Mouse (Mus musculus) left cerebral cortex, postnatal 10 days (tissue): ENCODE measurements around the gene Tcta. TPM values are rescaled to one million over a fixed set of nuclear protein-coding genes. Genes with fewer than 3 reads are reported as not detected.
"Not testable (repeated sequence)": the region's sequence is repeated elsewhere in the genome, so short reads cannot be mapped to it uniquely, and the experiment has no call there.

Experiments
- DNase-seq, 2 experiments: peaks; one replicate each; pipeline ENCODE4 v3.0.0; 2021 to 2022; ENCODE audit warnings: low spot score in 2 of 2, mixed read lengths in 1 of 2; ENCODE audit errors: extremely low spot score in 1 of 2
- intact Hi-C: fragments of 180-260 bp; cut with DNase I; formaldehyde crosslinking; loops from one replicate; pipeline ENCODE4 v1.15.1; 2025
- total RNA-seq, 2 experiments: library from RNA; stranded (reverse); gene quantifications; 2 replicates each; pipeline ENCODE4 v1.2.3; 2021

Tcta gene
- total RNA-seq, 2 experiments from 2014 or later: 58.0 to 59.3 TPM

DNA sequence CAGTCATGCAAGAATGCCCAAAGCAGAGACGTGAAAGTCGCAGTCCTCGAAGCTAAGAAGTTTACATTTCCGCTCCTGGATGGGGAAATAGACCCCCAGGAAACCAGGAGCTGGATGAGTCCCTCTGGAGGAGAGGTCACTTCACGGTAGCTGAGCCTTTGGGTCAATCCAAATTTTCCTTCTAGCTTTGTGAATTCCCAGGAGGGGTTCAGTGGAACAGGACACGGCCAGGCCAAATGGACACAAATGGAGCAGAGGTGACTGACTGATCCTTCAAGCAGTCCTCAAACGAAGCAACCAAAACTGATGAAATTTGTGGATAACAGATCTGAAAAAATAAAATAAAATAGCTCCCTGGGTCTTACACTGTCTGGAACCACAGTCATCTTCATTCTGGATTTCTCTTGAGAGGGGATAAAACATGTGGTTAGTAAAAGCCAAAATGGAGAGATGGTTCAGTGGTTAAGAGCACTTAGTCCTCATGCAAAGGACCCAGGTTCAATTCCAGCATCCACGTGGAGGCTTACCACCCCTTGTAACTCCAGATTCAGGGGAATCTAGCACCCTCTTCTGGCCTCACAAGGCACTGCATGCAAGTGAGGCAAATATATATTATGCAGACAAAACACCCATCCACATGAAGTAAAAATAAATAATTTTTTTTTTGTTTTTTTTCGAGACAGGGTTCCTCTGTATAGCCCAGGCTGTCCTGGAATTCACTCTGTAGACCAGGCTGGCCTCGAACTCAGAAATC lies 27.1 kb downstream of the Tcta start:
- DNase-seq: peak in 1 of 2 experiments; percentile 37
- intact Hi-C loops: no loop called here

DNA sequence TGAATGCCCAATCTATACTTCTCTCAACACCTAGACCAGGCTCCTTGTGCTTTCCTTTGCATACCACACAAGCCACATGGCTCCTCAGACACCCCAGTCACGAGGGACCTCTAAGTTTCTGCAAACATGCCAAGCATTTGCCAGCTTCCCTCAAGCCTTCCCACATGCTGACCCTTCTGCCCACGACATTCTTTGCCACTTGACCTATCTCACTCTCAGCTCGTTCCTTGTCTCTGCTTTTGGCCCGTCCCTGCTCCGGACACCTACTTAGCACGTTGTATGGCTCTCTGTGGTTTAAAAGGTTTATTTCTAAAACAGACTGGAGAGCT lies 30.7 kb downstream of the Tcta start:
- intact Hi-C loops: no loop called here
- DNase-seq: no peak

DNA sequence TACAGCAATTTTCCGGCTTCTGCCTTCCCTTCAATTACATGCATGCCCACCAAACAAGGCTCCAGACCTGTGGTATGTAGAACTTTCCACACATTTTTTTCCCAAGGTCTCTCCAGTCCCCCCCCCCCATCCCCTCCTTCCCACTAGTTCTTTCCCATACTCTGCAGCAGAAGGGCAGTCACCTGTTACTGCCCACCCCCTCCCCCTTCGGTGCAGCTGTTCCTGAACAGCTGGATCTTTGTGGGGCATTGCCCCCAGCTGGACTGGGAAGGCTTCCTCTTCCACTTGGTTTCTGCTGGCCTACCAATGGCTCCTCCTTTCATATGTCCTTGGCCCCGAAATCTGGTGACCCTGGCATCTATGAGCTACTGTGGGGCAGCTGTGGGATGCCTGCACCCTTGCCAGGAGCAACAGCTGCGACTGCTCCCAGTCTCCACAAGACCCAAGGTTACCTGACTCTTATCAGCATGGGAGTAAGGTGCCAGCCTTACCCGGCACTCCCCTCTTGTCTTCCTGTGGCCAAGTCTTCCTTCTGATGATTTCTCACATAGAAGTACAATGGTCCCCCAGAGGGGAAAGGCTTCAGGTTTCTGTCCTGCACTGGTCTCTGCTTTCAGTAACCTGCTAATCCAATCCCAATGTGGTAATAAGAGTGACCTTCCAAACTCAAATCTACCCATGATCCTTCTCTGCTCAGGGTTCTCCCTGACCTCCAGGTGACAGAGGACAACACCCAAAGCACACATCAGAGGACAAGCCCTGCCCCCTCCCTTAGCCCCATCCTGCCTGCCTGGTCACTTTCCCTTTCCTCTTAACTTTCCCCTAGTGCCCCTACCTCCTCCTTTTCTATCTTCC lies 31.3 kb downstream of the Tcta start:
- no peak for DNase-seq
- intact Hi-C loops: no loop called here

DNA sequence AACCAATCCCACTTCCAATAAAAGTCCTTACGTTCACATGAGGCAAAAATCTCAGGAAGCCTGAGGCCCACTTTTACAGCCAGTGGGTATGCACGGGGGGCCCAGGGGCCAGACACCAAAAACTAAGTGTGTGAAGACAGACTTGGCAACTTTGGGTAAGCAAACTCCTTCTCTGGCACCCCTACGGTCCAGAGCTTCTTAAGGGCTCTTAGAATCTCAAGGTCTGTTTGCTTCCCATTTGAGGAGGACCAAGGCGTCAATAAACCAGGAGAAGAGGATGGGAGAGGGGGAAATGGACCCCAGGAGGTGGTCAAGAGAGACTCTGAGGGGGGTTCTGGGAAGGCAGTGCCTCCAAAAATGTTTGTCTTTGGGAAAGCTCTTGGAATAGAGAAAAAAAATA lies 32.5 kb downstream of the Tcta start:
- no peak for DNase-seq
- intact Hi-C loops: no loop called here

DNA sequence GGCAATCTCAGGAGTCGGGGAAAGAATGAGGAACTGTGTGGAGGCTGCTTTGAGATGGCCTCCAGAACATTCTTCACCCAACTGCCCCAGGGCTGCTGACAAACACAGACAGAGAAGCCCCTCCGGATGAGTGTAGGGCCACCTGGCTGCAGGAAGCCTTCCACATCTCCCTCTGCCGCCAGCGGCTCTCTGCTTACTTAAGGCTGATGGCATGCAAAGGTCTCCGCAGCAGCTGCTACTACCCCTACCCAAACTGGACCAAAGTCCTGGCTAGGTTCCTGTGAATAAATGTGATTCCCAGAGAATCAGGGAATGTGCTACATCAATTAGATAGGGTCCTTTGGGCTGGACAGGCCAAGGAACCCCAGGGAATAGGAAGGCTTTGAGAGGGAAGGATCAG lies 33.3 kb downstream of the Tcta start:
- intact Hi-C loops: no loop called here
- DNase-seq: no peak

DNA sequence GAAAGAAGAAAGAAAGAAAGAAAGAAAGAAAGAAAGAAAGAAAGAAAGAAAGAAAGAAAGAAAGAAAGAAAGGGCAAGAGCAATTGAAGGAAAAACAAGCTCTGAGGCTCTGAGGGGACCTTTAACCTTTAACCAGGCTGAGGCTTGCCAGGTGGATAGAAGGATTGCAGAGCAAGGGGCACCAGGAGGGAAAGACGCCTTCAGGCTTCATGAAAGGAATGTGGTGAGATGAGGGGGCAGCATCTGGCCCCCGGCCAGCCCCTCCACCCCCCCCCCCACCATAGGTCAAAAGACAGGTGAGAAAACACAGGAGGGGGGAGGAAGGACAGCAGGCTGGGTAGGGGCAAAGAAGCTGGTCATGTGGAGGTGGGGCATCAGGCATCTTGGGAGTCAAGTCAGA lies 34.0 kb downstream of the Tcta start:
- no peak for DNase-seq
- intact Hi-C loops: no loop called here

DNA sequence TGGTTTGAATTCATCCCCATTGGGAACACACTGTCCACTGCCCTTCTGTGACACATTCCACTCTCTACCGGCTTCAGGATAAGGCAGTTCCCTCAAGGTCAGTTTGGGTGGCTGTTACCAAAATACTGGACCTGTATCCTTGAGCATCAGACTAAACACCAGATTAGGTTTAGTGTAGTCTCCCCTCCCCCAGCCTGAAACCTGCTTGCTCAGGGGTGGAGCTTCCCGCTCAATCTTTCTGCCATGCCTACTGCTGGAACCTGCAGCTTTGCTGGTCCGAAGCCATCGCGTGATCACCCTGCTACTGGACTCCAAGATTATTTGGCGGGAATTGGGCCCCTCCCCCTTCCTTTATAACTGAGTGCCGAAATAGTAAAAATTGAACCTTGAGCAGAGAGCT lies 37.3 kb downstream of the Tcta start:
- DNase-seq, intact Hi-C loops: not testable (repeated sequence)

DNA sequence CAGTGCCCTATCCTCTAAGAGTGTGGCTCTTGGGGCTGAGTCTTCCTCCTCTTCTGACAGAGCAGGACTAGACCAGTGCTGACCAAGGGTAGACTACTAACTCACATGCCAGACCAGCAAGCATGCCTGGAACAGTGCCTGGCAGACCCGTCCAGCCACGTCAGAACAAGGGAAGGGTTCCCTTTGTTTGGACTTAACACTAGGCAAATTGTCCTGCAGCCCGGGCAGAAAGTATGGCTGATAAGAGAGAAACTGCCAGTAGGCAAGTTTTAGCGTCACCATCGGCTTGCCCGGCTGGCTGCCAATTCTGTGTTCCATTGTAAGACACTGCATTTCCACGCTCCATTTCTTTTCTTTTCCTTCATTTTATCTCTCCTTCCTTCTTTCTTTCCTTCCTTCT lies 38.3 kb downstream of the Tcta start:
- intact Hi-C loops: no loop called here
- DNase-seq: no peak

DNA sequence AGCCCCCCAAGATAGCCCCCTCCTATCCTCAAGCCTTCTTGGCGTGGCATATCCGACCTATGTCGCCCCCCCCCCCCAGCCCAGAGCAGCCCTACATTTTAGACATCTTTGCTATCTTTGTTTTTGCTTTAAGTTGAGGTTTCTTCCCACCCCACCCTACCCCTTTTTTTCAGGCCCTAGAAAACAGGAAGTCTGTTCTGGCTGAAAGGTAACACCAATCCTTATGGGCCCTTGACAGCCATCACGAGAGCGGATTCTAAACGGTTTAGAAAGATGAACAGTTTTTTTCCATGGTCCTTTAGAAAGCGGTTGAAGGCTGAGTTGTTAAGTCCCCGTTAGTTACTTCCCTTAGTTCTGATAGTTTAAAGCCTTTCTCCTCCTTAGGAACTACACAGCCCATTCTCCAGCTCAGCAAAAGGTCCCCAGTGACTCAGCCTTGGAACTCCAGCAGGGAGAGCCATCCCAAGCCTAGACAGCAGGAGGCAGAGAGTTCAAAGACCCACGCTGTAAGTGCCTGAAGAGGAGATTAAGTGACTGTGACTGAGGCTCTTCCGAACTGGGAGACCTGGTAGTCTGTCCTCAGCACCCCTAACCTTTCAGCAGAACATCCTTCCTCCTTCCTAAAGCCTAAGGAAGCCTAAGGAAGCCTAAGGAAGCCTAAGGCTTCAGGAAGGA lies 39.6 kb downstream of the Tcta start:
- intact Hi-C loops: no loop called here
- DNase-seq: no peak

DNA sequence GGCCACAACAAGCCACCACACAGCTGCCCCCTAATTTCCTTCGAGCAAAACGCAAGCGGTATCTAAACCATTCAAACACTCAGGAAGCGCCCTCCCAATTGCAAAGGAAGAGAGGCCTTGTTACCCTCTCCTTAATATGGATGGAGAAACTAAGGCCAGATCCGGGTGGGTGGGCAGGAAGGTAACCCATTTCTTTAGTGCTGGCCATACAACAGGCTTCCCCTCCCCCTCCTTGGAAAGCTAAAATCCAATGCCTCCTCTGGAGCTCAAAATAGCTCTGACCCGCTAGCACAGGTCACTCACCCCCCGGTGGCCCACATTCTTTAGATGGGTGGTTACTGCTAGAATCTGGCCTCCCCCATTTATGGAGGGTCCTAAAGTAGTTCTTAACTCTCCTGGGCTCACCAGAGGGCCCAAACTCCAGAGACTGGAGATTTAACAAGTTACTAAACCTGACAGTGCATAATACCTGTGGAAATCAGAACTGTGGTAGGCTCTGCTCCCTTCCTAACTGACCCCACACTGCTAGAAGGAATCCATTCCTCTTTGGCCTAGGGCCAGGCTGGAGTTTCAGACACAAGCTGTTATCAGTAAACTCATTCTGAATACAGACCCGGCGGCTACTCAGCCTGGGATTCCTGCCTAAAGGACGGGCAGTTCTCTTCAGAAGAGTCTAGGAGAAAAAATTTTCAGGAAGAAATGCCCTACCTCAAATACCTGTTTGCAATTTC lies 41.6 kb downstream of the Tcta start:
- DNase-seq: peak; percentile 16 to 67
- intact Hi-C loops: no loop called here

DNA sequence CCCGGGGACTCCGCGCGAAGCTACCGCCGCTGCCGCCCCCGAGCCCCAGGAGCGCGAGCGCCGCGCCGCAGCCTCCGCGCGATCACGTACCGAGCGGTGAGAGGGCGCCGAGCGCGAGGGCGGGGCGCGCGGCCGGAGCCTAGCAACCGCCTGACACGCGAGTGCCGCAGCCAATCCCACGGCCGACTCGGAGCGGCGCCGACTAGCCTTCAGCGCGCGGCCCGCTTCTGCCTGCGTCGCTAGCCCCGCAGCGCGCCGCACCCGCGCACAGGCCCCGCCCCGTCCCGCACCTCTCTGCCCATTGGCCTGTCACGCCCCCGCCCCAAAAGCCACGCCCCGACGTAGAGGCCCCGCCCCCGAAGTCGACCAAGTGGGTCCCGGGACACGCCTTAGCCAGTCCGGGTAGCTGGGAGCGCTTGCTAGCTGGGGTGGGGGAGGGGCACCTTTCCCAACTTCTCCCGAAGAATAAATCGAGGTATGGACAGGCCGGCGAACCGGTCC lies 42.2 kb downstream of the Tcta start, which contains the start of gene Dag1:
Gene Dag1, minus strand, starts transcription at position 269 of the 501 bp plus-strand sequence.
- intact Hi-C loops: no loop called here

DNA sequence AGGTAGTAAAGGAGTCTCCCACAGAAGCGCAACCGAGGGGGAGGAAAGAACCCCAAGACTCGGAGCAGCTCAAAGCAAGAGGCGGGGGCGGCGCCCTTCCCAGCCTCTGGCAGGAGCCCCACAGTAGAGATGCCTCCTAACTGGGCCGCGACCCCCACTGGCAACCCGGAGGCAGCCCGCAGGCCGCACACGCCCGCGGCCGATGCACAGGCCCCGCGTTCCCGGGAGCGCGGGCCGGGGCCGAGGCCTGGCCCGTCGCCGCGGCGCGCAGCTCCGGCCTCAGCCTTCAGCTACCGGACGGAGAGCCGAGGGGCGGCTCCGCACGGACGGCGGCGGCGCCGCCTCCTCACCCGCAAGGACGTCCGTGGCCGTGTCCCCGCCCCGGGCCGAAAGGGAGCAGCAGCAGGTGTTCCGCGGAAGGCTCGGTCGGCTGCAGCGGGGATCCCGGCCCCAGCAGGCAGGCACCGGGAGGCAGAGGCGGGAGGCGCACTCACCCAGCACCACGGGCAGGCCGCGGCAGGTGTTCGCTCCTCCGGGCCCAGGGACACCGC lies 42.8 kb downstream of the Tcta start:
- intact Hi-C loops: no loop called here
- peak; percentile 11 to 69 for DNase-seq

More for the DNA sequence above, 42.2 kb downstream of the Tcta start, which contains the start of gene Dag1:
- DNase-seq: peak; percentile 96 to 100

DNA sequence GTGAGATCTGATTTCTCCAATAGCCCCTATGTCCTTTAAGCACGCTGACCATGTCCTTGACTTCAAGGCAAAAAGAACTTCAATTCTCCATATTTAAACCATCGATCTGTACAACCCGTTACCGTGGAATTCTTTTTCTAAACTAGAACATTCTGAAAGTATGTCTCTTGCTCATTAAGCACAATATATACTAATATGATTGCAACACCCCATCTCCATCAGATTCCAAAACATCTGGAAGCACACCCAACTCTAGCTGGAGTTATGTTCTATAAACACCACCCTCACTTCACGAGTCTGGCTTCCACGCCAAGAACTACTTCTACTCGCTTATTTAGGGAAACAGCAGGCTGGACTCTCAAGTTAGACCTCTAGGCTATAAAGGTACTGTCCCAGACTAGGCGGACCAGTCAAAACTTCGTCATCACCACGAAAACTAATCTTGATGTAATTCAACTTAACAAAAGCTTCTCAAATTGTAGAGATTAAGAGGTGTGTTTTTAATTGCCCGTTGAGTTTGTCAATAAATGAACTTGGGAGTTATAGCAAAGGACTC lies 43.4 kb downstream of the Tcta start:
- no peak for DNase-seq
- intact Hi-C loops: no loop called here

DNA sequence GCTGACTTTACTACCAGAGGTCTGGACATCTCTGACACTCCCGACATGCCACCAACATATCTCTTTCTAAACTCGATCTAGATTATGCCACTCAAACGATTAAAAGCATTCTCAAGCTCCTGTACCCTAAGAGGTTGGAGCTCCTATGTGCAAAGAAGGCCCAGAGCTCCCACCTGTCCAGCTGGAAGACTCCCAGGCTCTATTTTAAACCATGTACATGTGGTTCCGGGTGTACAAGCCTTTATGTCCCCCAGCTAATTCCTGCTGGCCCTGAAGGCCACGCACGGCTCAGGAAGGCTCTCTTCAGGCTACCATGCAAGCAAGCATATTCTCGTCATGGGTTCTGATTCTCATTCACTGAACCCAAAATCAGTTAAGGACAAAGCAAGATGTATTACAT lies 44.1 kb downstream of the Tcta start:
- intact Hi-C loops: no loop called here
- DNase-seq: no peak

DNA sequence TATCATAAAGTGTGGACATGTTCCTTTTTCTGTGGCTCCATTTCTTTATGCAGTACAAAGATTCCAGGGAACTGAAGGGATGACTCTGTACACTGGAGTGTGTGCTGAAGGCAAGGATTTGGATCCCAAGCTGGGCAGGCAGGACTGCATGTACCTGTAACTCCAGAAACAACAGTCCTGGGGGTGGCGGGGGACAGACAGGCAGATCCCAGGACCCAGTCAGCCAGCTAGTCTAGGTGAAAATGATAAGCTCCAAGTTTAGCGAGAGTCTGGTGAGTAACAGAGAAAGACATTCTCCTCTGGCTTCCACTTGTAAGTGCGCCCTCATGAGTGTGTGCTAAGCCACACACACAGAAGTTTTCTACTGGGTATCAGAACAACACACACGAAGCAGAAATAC lies 45.4 kb downstream of the Tcta start:
- intact Hi-C loops: no loop called here

More for the DNA sequence above, 45.4 kb downstream of the Tcta start:
- no peak for DNase-seq
